Mouse (Mus musculus) ES-E14 (cell line): ENCODE measurements around the gene Cfi. TPM values are rescaled to one million over a fixed set of nuclear protein-coding genes. Genes with fewer than 3 reads are reported as not detected.

Experiments
- DNase-seq: peaks from one replicate; pipeline ENCODE4 v3.0.0-alpha.2; 2013; ENCODE audit warnings: low read depth, low spot score
- H3K27ac ChIP-seq: 2 replicates; pipeline ENCODE4 v1.5.1; 2012; ENCODE audit warnings: low read depth, mild to moderate bottlenecking, low read length, moderate library complexity, mixed read lengths; ENCODE audit not compliant: poor library complexity, insufficient read depth, severe bottlenecking
- H3K36me3 ChIP-seq: 2 replicates; pipeline ENCODE4 v1.6.1; 2012; ENCODE audit warnings: mild to moderate bottlenecking, low read length, moderate library complexity, mixed read lengths; ENCODE audit not compliant: control insufficient read depth, poor library complexity, insufficient read depth, severe bottlenecking
- H3K4me1 ChIP-seq, 2 experiments: fragments of 150-350 bp in 1 of 2; sonication (generic) in 1 of 2; 2 replicates each; pipeline ENCODE4 v1.6.1; 2012; ENCODE audit warnings: low read length in 2 of 2, mild to moderate bottlenecking in 1 of 2, mixed read lengths in 1 of 2; ENCODE audit not compliant: control insufficient read depth in 2 of 2, insufficient read depth in 2 of 2, poor library complexity in 1 of 2
- H3K4me3 ChIP-seq, 2 experiments: fragments of 150-350 bp in 1 of 2; sonication (generic) in 1 of 2; 2 replicates each; pipeline ENCODE4 v1.5.1; 2012; ENCODE audit warnings: low read length in 2 of 2, low read depth in 1 of 2, mild to moderate bottlenecking in 1 of 2, mixed read lengths in 1 of 2; ENCODE audit not compliant: insufficient read depth in 1 of 2, poor library complexity in 1 of 2, severe bottlenecking in 1 of 2
- H3K9ac ChIP-seq: 2 replicates; pipeline ENCODE4 v1.6.1; 2012; ENCODE audit warnings: low read depth, mild to moderate bottlenecking, low read length, mixed read lengths; ENCODE audit not compliant: poor library complexity, insufficient read depth, severe bottlenecking
- H3K9me3 ChIP-seq: fragments of 150-350 bp; sonication (generic); 2 replicates; pipeline ENCODE4 v1.6.1; 2012; ENCODE audit warnings: low read depth, mild to moderate bottlenecking, low read length; ENCODE audit not compliant: control insufficient read depth, insufficient read depth
- CHD2 ChIP-seq: IDR thresholded peaks from 2 replicates; pipeline ENCODE4 v1.6.1; 2014; ENCODE audit warnings: mild to moderate bottlenecking, low read depth, low read length, inconsistent platforms
- HCFC1 ChIP-seq: IDR thresholded peaks from 2 replicates; pipeline ENCODE4 v1.6.1; 2012; ENCODE audit warnings: low read length, inconsistent platforms, borderline replicate concordance; ENCODE audit not compliant: insufficient read depth
- MAFK ChIP-seq: IDR thresholded peaks from 2 replicates; pipeline ENCODE4 v1.6.1; 2014; ENCODE audit warnings: mild to moderate bottlenecking, low read depth, low read length, inconsistent platforms; ENCODE audit not compliant: insufficient read depth
- ZC3H11A ChIP-seq: IDR thresholded peaks from 2 replicates; pipeline ENCODE4 v1.6.1; 2012; ENCODE audit warnings: low read depth, mild to moderate bottlenecking, inconsistent platforms, low read length, borderline replicate concordance
- ZNF384 ChIP-seq: IDR thresholded peaks from 2 replicates; pipeline ENCODE4 v1.6.1; 2012; ENCODE audit warnings: low read depth, low read length, inconsistent platforms
- in situ Hi-C, 2 experiments: fragments of 600-800 bp; cut with MboI; formaldehyde crosslinking; loops; one replicate each; pipeline ENCODE4 v1.15.1; 2025; ENCODE audit warnings: low sequenced_read_pairs in 2 of 2, inconsistent platforms in 1 of 2; ENCODE audit not compliant: unreplicated experiment in 2 of 2
- total RNA-seq: library from RNA; depleted of rRNA; stranded (reverse); fragments of 300-350 nt; gene quantifications from 2 replicates; pipeline ENCODE4 v1.2.3, GENCODE M21; 2012

The Cfi gene
- total RNA-seq, 1 experiment, result not detected

DNA sequence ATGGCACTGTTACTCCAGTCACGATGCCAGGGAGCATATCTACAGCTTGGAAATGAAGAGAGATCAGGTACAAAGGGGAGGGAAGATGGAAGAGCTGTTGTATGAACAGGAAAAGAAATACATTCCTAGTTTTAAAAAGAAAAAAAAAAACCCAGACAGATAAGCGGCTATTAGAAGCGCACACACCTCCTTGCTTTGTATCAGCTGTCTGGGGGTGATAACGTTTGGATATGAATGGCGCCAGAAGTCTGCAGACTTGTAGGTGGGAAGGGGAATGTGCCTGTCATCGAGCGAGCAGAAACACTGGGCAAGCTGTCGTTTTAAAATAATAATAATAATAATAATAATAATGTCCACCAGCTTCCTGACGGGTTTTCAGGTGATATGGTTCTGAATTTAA is 49.9 kb downstream of the Cfi start:
- H3K36me3 ChIP-seq, result peaks cover 3% of the 10 kb centered on the region; the same call in 1 of the 2 replicates
- TF ChIP-seq MAFK (no peak), ZNF384 (no peak), CHD2 (no peak), ZC3H11A (no peak)
- no peak overlapping the region for H3K9ac ChIP-seq
- no peak for DNase-seq
- no peak overlapping the region for H3K4me3 ChIP-seq
- no peak overlapping the region for H3K27ac ChIP-seq
- in situ Hi-C loops, result no loop called here
- peaks cover 0 to 10% of the 10 kb centered on the region in 2 experiments; a peak in 2 of 4 replicates for H3K4me1 ChIP-seq
- no peaks in the 10 kb centered on the region for H3K9me3 ChIP-seq

DNA sequence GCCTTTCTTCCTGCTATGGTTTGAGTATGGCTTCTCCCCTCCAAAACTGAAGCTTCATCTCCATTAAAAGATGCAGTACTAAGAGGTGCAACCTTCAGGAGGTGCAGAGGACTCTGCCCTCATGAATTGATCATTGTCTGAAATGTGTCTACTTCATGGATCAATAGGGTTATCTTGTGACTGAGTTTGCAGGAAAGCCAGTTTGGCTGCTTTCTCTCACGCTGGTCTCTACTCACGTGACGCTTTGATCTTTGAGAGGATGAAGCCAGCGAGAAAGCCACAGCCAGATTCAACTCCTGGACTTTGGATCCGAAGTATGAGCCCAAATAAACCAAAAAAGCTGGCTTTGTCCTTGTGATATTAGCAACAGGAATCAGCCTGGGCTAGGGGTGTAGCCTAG is 50.7 kb downstream of the Cfi start:
- Histone ChIP-seq H3K27ac (no peak overlapping the region), H3K9me3 (no peaks in the 10 kb centered on the region), H3K9ac (no peak overlapping the region), H3K4me3 (no peak overlapping the region), H3K36me3 (peaks cover 7% of the 10 kb centered on the region; the same call in 1 of the 2 replicates), H3K4me1 (peaks cover 0 to 10% of the 10 kb centered on the region in 2 experiments; a peak in 2 of 4 replicates)
- DNase-seq, result no peak
- in situ Hi-C loops, result no loop called here
- no peak for TF ChIP-seq MAFK
- no peak for TF ChIP-seq ZC3H11A
- TF ChIP-seq HCFC1, result no peak
- TF ChIP-seq CHD2, result no peak
- no peak for TF ChIP-seq ZNF384

DNA sequence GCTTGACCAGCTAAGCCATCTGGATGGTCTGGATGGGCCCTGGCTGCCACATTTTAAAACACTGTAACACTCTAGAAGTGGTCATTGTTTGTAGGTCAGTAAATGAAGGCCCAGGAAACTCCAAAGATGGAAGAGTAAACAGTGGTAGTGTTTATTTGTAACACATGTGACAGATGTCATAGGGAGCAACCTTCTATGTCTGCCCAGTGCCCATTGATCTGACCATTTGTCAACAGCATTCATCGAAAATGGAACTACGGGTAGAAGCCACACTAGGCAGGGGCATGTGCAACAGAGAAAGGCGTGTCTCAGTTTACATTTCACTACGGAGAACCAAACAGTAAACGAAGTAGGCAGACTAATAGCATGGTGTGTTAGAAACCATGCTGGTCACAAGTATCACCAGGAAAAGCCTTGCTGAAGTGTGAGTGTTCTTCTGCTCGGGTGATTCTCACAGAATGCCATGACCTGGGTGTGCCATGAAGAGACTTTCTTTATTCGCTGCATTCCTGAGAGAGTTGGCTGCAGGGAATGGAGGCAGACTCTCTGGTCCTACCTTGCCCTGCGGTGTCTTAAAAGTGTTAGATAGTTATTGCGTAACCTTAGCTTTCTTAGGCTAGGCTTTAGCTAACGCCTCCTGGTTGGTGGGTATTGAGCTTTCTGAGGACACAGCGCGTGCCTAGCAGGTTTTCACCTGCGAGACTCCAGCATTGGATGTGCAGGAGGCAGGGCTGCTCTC is 52.3 kb downstream of the Cfi start:
- Histone ChIP-seq H3K27ac (no peak overlapping the region), H3K4me3 (no peak overlapping the region), H3K36me3 (peaks cover 13% of the 10 kb centered on the region; the same call in 1 of the 2 replicates), H3K9ac (no peak overlapping the region), H3K4me1 (peaks cover 0 to 10% of the 10 kb centered on the region in 2 experiments; a peak in 2 of 4 replicates), H3K9me3 (no peaks in the 10 kb centered on the region)
- in situ Hi-C loops, result no loop called here
- DNase-seq, result no peak
- TF ChIP-seq MAFK (no peak), ZC3H11A (no peak), ZNF384 (no peak), HCFC1 (no peak), CHD2 (no peak)

DNA sequence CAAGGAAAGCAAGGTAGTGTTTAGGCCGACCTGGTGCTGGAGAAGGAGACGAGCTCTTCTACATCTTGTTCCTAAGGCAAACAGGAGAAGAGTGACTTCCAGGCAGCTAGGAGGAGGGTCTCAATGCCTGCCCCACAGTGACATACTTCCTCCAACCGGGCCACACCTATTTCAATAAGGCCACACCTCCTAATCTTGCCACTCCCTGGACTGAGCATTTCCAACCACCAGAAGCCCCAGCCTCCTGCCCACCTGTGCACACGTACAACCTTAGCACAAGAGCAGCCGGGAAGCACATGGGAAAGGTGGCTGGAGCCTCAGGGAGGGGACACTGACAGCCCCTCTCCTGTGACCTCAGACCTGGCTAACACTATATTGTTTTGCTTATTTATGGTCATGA is 56.3 kb downstream of the Cfi start:
- Histone ChIP-seq H3K4me1 (peaks cover 0 to 7% of the 10 kb centered on the region in 2 experiments; a peak in 2 of 4 replicates), H3K4me3 (no peak overlapping the region), H3K27ac (no peak overlapping the region), H3K9ac (no peak overlapping the region), H3K36me3 (peaks cover 19% of the 10 kb centered on the region; the same call in 1 of the 2 replicates), H3K9me3 (no peaks in the 10 kb centered on the region)
- TF ChIP-seq ZC3H11A, result no peak
- no peak for TF ChIP-seq ZNF384
- TF ChIP-seq CHD2, result no peak
- no peak for TF ChIP-seq MAFK
- TF ChIP-seq HCFC1, result no peak
- in situ Hi-C loops, result no loop called here
- no peak for DNase-seq
